Mouse (Mus musculus): ENCODE measurements around the gene Lce1b.

The Lce1b gene

DNA sequence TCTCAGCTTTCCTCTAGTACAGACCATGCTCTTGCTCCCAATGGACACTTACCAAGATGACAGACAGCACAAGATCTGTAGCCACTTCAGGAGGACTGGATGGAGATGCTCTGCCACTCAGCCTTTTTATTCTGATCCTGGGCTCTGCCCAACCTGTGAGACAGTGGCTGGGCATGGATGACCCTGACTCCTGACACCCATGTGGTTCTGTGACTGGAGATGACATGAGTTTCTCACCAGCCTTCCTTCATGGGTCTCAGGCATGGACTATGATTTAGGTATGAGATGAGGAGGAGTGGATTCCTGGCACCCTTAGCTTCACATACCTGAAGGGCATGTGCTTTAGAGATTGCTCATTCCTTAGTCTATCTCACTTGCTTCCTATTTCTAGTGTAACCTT, at the start of gene Lce1b:
TSS of gene Lce1b (minus strand) at position 101 of the 400 bp plus-strand sequence.
- DNase-seq (ENCODE audit: extremely low read depth, insufficient read length, low spot score), result no peak

DNA sequence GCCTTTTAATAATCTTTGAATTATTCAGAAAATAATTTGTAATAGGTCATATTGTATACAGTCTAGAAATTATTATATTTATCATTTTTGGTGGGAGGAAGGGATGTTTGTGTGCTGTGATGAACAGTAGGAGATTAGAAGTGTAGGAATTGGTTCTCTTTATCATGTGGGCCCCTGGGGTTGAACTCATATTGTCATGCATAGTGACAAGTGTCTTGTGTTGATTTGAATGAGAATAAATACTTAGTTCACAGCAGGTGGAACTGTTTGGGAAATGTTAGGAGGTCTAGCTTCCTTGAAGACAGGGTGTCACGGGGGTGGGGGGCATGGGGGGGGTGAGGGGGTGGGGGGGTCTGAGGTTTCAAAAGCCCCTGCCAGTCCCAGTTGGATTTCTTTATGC, 37.9 kb upstream of the Lce1b start:
- no peak for DNase-seq (ENCODE audit: extremely low read depth, insufficient read length, low spot score)

DNA sequence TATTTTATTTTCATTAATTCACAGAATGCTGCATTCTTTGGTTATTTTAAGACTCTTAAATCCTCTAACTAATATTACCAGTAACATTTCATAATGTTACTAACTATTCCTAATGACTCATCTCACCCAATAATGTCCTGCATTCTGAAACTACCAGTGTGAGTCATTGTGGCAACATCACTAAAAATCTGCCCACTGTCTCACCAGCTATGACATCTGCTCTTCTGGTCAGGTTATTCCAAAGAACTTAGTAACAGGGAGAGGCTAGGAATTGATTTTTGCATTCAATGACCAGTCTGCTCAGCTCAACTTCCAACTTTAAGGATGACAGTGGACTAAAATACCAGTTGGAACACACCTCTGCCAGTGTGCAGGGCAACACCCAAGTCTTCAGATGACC, 35.0 kb upstream of the Lce1b start:
- peak; percentile 69 for DNase-seq (ENCODE audit: extremely low read depth, insufficient read length, low spot score)

DNA sequence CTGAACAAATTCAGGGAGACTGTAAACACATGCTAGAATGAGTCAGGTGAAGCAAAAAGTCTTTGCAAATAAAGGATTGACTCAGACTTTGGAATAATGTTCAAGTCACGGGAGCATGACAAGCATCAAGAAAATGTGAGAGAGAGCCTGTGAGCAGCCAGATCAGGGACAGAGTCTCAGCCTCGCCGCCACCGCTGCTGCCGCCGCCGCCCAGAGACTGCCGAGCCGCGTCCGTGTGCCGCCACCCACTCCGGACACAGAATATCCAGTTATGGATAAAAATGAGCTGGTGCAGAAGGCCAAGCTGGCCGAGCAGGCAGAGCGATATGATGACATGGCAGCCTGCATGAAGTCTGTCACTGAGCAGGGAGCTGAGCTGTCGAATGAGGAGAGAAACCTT, 32.4 kb upstream of the Lce1b start:
- peak; percentile 24 for DNase-seq (ENCODE audit: extremely low read depth, insufficient read length, low spot score)

DNA sequence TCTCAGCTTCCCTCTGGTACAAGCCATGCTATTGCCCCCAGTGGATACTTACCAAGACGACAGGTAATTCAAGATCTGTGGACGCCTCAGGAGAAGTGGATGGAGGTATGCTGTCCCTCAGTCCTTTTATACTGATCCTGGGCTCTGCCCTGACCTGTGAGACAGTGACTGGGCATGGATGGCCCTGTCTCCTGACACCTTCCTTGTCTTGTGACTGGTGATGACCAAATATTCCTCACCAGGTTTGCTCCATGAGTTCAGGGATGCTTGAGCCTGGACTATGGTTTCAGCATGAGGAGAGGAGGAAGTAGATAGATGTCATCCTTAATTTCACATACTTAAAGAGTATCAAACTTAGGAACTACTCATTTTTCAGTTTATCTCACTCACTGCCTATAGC, 30.4 kb upstream of the Lce1b start, which contains the start of gene Lce1d:
TSS of gene Lce1d (minus strand) at position 101 of the 400 bp plus-strand sequence.
- DNase-seq (ENCODE audit: extremely low read depth, insufficient read length, low spot score), result no peak

DNA sequence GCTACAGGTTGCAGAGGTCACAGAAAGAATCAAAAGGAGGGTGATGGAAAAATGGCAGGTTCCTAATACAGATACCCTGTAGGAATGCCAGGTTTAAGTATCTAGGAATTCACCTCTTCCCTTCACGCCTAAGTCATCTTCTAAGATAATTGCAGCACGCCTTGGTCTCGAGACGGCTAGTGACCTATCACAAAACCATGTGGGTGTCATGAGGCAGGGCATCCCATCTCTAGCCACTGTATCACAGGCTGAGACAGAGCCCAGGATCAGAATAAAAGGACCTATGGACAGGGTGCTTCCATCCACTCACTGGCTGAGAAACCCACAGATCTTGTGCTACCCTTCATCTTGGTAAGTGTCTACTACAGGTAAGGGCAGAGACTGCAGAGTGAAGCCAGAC, 22.2 kb upstream of the Lce1b start, which contains the start of gene Lce1c:
TSS of gene Lce1c (plus strand) at position 301 of the 400 bp plus-strand sequence.
- DNase-seq (ENCODE audit: extremely low read depth, insufficient read length, low spot score), result no peak

DNA sequence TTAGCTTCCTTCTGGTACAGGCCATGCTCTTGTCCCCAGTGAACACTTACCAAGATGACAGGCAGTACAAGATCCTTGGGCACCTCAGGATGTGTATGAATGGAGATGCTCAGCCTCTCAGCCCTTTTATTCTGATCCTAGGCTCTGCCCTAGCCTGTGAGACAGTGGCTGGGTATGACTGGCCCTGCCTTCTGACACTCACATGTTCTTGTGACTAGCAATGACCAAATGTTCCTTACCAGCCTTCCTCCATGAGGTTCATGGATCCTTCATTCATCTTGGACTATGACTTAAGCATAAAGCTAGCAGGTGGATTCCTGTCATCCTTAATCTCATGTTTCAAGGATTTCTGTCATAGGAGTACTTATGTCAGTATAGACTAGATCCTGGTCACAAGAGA, 13.5 kb upstream of the Lce1b start, which contains the start of gene Lce1a2:
TSS of gene Lce1a2 (minus strand) at position 101 of the 400 bp plus-strand sequence.
- DNase-seq (ENCODE audit: extremely low read depth, insufficient read length, low spot score), result no peak

DNA sequence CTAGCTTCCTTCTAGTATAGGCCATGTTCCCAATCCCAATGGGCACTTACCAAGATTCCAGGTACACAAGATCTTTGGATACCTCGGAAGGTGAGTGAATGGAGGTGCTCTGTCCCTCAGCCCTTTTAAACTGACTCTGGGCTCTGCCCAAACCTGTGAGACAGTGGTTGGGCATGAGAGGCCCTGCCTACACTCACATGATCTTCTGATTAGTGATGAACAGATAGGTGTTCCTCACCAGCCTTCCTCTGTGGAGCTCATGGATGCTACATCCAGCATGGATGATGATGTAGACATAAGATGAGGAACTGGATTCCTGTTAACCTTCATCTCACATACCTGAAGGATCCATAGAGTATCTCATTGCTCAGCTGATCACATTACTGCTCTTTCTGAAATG, 8.5 kb downstream of the Lce1b start, which contains the start of gene Lce1a1:
TSS of gene Lce1a1 (minus strand) at position 101 of the 400 bp plus-strand sequence.
- no peak for DNase-seq (ENCODE audit: extremely low read depth, insufficient read length, low spot score)

DNA sequence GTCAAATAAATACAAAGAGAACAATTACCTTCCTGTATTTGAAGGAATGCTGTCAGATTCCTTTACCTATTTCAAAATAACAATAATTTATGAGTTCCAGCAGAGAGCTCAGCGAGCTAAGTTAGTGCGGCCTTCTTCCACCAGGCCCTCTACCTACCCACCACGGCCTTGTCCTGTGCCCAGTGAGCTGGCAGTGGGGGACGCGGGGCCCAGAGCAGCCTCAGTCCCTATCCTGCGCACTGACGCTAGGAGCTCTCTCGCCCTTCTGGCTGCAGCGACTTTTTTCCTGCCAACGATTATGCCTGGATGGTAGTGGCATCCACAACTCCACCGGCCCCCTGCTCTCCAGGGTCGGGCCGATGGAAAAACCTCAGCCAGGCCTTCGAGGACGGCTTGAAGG, 16.9 kb downstream of the Lce1b start:
- DNase-seq (ENCODE audit: extremely low read depth, insufficient read length, low spot score), result no peak

DNA sequence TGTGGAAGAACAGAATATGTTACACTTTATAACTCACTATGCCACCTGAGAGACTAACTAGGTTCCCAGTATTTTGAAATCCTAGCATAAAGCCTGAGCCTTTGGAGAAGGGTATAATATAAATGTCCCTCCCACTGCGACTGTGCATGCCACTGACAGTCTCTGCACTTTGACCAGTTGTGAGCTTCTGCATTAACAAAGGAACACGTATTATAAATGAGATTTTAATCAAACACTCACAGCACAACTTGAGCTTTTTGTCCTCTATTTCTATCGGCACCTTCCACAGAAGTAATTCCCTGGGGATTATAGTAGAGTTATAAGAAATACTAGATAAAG, 18.1 kb downstream of the Lce1b start:
- DNase-seq (ENCODE audit: extremely low read depth, insufficient read length, low spot score), result no peak

DNA sequence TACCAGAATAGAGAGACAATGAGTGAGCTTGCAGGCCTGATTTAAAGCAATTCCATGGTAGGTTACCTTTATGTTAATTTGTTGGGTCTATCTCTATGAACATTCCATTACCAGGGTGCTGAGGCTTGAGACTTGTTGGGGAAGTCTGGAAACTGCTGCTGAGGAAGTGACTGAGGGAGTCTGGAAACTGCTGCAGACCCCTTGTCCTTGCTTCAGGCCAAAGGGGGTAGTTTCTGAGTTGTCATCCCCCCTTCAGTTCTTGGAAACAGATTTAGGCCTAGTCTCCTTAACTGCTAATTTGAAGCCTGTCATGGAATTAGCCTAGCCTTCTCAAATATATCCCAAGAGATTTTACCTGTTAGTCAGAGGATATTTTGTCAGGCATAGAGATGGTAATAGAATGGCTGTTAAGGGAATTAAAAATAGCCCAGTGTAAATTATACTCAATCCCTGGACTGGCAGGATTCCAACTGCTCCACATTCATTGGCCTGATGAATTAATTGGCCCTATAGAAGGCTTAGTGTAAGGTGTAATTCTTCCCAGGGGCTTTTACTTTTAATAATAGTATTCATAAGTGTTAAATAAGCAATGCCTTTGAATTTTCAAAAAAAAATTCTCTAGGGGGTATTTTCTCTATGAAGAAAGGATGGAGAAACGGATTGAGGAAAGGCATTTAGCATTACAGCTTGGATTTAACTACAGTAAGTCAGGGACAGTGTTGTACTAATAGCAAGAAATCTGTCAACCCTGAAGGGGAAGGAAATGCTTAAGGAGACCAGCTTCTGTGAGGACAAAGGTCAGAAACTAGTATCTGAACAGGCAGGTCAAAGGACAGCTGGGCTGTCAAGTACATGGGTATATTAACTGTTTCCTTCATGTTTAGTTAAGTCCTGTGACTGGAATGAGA, 18.7 kb downstream of the Lce1b start:
- no peak for DNase-seq (ENCODE audit: extremely low read depth, insufficient read length, low spot score)

DNA sequence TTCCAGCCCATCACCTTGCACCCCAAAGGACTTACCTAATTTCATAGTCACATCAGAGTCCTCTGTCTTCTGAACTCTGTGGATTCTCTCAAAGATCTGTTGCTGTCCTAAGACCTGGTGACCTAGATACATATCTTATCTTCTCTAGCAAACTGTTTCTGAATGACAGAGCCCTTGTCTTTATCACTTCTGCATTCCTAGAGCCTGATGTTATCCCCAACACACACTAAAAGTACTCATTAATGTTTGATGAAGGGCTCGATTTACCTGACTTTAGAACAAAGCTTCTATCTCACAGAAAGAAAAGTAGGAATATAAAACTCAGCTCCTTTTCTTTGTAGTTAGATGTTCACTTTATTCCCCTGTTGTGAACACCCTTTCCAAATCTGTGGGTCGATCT, 35.2 kb downstream of the Lce1b start, which contains the start of gene Lce6a:
TSS of gene Lce6a (minus strand) at position 101 of the 400 bp plus-strand sequence.
- DNase-seq (ENCODE audit: extremely low read depth, insufficient read length, low spot score), result no peak

DNA sequence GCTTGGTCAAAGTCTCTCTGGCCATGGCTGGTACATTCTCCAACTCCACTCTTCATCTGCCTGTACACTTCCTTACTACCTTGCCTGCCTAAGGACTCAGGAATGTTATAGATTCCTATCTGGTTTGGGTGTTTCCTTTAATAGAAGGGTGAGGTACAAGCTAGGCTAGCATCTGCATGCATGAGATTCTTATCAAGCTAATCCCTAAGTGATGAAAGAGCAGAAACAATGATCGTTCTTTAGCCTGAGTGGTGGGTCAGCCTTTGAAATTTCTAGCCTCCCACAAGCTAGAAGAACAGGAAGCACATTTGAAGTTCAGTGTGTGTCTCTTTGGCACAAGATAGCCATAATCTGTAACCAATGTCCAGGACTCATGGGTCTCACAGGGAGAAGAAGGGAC, 46.9 kb downstream of the Lce1b start:
- DNase-seq (ENCODE audit: extremely low read depth, insufficient read length, low spot score), result peak; percentile 18

DNA sequence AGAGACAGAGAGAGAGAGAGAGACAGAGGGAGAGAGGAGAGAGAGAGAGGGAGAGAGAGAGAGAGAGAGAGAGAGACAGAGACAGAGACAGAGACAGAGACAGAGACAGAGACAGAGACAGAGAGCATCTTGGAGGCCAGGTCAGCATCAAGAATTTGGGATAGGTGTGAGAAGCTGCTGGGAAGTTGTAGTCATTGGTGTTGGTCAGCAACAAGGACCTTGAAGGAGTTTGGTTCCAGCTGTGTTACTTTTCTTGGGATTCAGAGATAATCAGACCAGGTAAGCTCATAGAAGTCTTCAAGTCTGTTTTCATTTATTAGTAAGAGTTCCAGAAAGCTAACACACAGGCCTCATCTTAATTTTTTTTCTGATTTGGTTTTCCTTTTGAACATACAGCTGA, 49.3 kb downstream of the Lce1b start, which contains the start of gene 2210017I01Rik:
TSS of gene 2210017I01Rik (minus strand) at position 101 of the 400 bp plus-strand sequence.
- no peak for DNase-seq (ENCODE audit: extremely low read depth, insufficient read length, low spot score)

All from 3134 (cell line).